Mouse (Mus musculus) cerebellum, adult 2 months (tissue): ENCODE measurements around the gene Vwa8.

Experiments
- CTCF ChIP-seq: fragments of 200-500 bp; IDR thresholded peaks from 2 replicates; pipeline ENCODE4 v1.5.1; 2011; ENCODE audit warnings: low read depth, mild to moderate bottlenecking, control low read depth, low read length, moderate library complexity, borderline replicate concordance; ENCODE audit not compliant: insufficient read depth
- POLR2A ChIP-seq: fragments of 200-500 bp; IDR thresholded peaks from 2 replicates; pipeline ENCODE4 v1.6.1; 2011; ENCODE audit warnings: low read length, control low read depth, borderline replicate concordance; ENCODE audit not compliant: insufficient read depth

DNA sequence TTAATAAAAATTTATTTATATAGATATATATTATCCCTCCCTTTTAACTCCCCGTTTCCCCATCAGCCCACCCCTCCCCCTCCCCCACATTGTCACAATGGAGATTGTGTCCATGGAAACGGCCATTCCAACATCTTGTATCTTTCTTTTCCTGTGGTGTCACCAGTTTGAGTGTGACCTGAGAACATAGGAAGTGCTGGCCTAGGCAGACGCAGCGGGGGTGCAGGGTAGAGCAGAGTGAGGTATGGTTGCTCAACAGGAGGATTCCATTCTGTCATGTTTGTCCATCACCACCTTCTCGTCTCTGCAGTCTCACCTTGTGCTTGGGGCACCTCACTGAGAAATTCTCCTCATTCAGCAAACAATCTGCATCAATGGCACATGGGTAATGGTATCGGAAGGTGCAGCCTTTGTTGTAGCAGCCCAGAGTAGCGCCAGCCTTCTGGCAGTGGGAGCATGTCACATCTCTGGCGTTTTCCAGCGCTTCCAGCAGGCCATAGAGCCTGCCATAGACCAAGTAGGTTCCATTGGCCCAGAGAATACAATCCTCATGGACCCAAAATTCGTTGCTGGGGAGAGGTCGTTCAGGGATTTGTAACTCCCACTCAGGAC is 363.6 kb downstream of the Vwa8 start:
- no peak for TF ChIP-seq POLR2A
- TF ChIP-seq CTCF: no peak
